In genomic region chr8:78623972-78624371, GRCm38 (mm10) we compare ENCODE assay signal across 16 mouse cellular contexts.
DNase-seq lines count a peak whose midpoint lies in the region; ATAC-seq and TF ChIP-seq lines count a peak whose summit lies in the region.
"Had no signal": no experiment of that assay in that cellular context is flagged by ENCODE, and none has a peak within 500 bp of the region (broad histone marks: within the 10 kb centered on the region; RNA-seq: fewer than 3 reads in every experiment).

No protein-coding gene starts in this region.

- no peak for ATAC-seq in kidney, embryonic 15.5 days (replicated peaks; ENCODE audit: low FRiP score)
- peak; percentile 97 for ATAC-seq in megakaryocyte, adult 5-6 weeks (ENCODE audit: poor library complexity, severe bottlenecking)

- no peaks in the 10 kb centered on the region for H3K27me3 ChIP-seq in kidney, embryonic 15.5 days
- H3K27me3 ChIP-seq in hindbrain, embryonic 10.5 days (ENCODE audit: insufficient read depth, poor library complexity, severe bottlenecking), result no peaks in the 10 kb centered on the region
- H3K27me3 ChIP-seq: embryonic facial prominence, embryonic 13.5 days; forebrain, embryonic 12.5 days; lung, embryonic 15.5 days had no signal

- intact Hi-C loops in gastrocnemius, adult 2 months (cut with DNase I), result no loop called here

- peaks cover 17% of the 10 kb centered on the region for H3K4me1 ChIP-seq in kidney, embryonic 15.5 days
- H3K4me1 ChIP-seq in hindbrain, embryonic 10.5 days (replicated peaks), result peaks cover 39% of the 10 kb centered on the region

- DNase-seq in kidney, postnatal 4 days, result no peak
- DNase-seq in A20 (ENCODE audit: low read depth, low spot score), result peak; percentile 53
- peak; percentile 49 for DNase-seq in R1 (ENCODE audit: low read depth, low spot score)
- no peak for DNase-seq in gastrocnemius, adult 2 months
- DNase-seq in hindbrain, embryonic 10.5 days (ENCODE audit: low spot score), result no peak
- DNase-seq in adrenal gland, postnatal 10 days, result no peak
- DNase-seq: cerebellum, postnatal 14 days; gastrocnemius, postnatal 10 days; kidney, postnatal 36 days; right cerebral cortex, postnatal 25 days; thymus, adult 18-20 months had no signal

- no peak overlapping the region for H3K9ac ChIP-seq in kidney, embryonic 15.5 days
- H3K9ac ChIP-seq: embryonic facial prominence, embryonic 13.5 days; forebrain, embryonic 12.5 days; lung, embryonic 15.5 days had no signal

- H3K36me3 ChIP-seq in kidney, embryonic 15.5 days, result no peaks in the 10 kb centered on the region
- H3K36me3 ChIP-seq in hindbrain, embryonic 10.5 days, result no peaks in the 10 kb centered on the region
- H3K36me3 ChIP-seq: embryonic facial prominence, embryonic 13.5 days; forebrain, embryonic 12.5 days; lung, embryonic 15.5 days had no signal

- 68% methylated on average over 5 of the region's 5 CpGs for WGBS in kidney, embryonic 15.5 days
- 83% methylated on average over 5 of the region's 5 CpGs for WGBS in hindbrain, embryonic 10.5 days

- no peaks in the 10 kb centered on the region for H3K9me3 ChIP-seq in kidney, embryonic 15.5 days (replicated peaks)
- no peaks in the 10 kb centered on the region for H3K9me3 ChIP-seq in hindbrain, embryonic 10.5 days
- H3K9me3 ChIP-seq: embryonic facial prominence, embryonic 13.5 days; forebrain, embryonic 12.5 days; lung, embryonic 15.5 days had no signal

- H3K27ac ChIP-seq in kidney, embryonic 15.5 days, result 0 out of 2 replicates have a peak overlapping the region, but pooled peaks have one; percentile 18
- no peak overlapping the region for H3K27ac ChIP-seq in gastrocnemius, adult 2 months
- H3K27ac ChIP-seq in hindbrain, embryonic 10.5 days, result no peak overlapping the region
- H3K27ac ChIP-seq: embryonic facial prominence, embryonic 13.5 days; forebrain, embryonic 12.5 days had no signal

- H3K4me3 ChIP-seq in kidney, embryonic 15.5 days (replicated peaks), result no peak overlapping the region
- H3K4me3 ChIP-seq in gastrocnemius, adult 2 months, result no peak overlapping the region
- H3K4me3 ChIP-seq in hindbrain, embryonic 10.5 days, result no peak overlapping the region
- H3K4me3 ChIP-seq: embryonic facial prominence, embryonic 13.5 days; forebrain, embryonic 12.5 days; lung, embryonic 15.5 days had no signal

- TF ChIP-seq CTCF in gastrocnemius, adult 2 months (IDR thresholded peaks at IDR 0.05), result no peak

- H3K4me2 ChIP-seq in kidney, embryonic 15.5 days, result no peak overlapping the region
- H3K4me2 ChIP-seq: embryonic facial prominence, embryonic 13.5 days; forebrain, embryonic 12.5 days; lung, embryonic 15.5 days had no signal

Comparison
In these comparisons a context has a peak if more than half of its experiments do, and no peak if none do; other contexts are left out.
1. DNase-seq: peak in A20 (single experiment) and R1 (single experiment); none in kidney, postnatal 4 days (0 of 2), gastrocnemius, adult 2 months (single experiment), hindbrain, embryonic 10.5 days (single experiment) and adrenal gland, postnatal 10 days (single experiment).